In genomic region chr8:69832298-69832853, GRCm38 (mm10) we compare ENCODE assay signal across 8 mouse cellular contexts. TPM values are rescaled to one million over a fixed set of nuclear protein-coding genes. Genes with fewer than 3 reads are reported as not detected.
DNase-seq lines count a peak whose midpoint lies in the region; ATAC-seq and TF ChIP-seq lines count a peak whose summit lies in the region.

Gene Pbx4 (plus strand): TSS chr8:69832491.

- H3K4me1 ChIP-seq in cortical plate, adult 2 months (ENCODE audit: control insufficient read depth, insufficient read depth, low read length): peaks cover 3% of the 10 kb centered on the region; the same call in 1 of the 2 replicates

- H3K27ac ChIP-seq in cortical plate, adult 2 months (ENCODE audit: insufficient read depth, low read length): no peak within 1 kb of the TSS; the same call in 1 of the 2 replicates

- TF ChIP-seq POLR2A in cortical plate, adult 2 months (IDR thresholded peaks at IDR 0.05; ENCODE audit: extremely low read depth, insufficient read depth, low read length): peak; percentile 33; the same call in 1 of the 2 replicates

- TF ChIP-seq CTCF in cortical plate, adult 2 months (IDR thresholded peaks at IDR 0.05; ENCODE audit: extremely low read depth, insufficient read depth, low read length): no peak

- peak within 1 kb of the TSS; percentile 80 for H3K4me3 ChIP-seq in cortical plate, adult 2 months (ENCODE audit: insufficient read depth, low read length)

- peak; percentile 93 for ATAC-seq in megakaryocyte, adult 5-6 weeks (ENCODE audit: poor library complexity, severe bottlenecking)

- DNase-seq in adrenal gland, adult (ENCODE audit: inconsistent age in 2 of 2, low spot score in 1 of 2): peak; percentile 86 to 92
- DNase-seq in gastrocnemius, adult 8-10 months (ENCODE audit: low spot score in 2 of 2): peak; percentile 33 to 55
- DNase-seq in hindlimb bud, embryonic 11.5 days (ENCODE audit: extremely low spot score, low read depth, low spot score): peak; percentile 90
- peak; percentile 83 to 98 for DNase-seq in left cerebral cortex, adult 8-10 months (ENCODE audit: low spot score in 2 of 2)
- DNase-seq in right cerebral cortex, adult 18-20 months: peak; percentile 97
- peak; percentile 72 for DNase-seq in urinary bladder, postnatal 14 days (ENCODE audit: low spot score)

RNA-seq across cellular contexts. Expression of gene Pbx4, which starts in this region (rescaled TPM):
- 32.0 and 35.4 TPM in 2 replicates for polyA plus RNA-seq in cortical plate, adult 2 months (2012; rRNA removed)
- not detected for total RNA-seq in gastrocnemius, adult 8-10 months (2022)
- total RNA-seq in left cerebral cortex, adult 8-10 months (2022): 10 to 100 TPM; 16.4 to 19.4 (median 17.9) TPM
- total RNA-seq in megakaryocyte, adult 5-6 weeks (2015): 1.3 and 2.4 TPM in 2 replicates
- total RNA-seq in megakaryocyte, adult 5-6 weeks (2017): 0.57 and 1.9 TPM in 2 replicates

Comparison
In these comparisons a context has a peak if more than half of its experiments do, and no peak if none do; other contexts are left out.
1. RNA of gene Pbx4 (total RNA-seq): 16.4 to 19.4 TPM in left cerebral cortex, adult 8-10 months; 0.57 to 2.4 TPM in megakaryocyte, adult 5-6 weeks and not detected in gastrocnemius, adult 8-10 months; every median in the first group is over 4 times any median in the second.
2. Peak in DNase-seq in gastrocnemius, adult 8-10 months; RNA of the gene not detected or under 1 TPM.
3. DNase-seq: peak in every context shown above with its lines; median percentile 97 in right cerebral cortex, adult 18-20 months; 90 in left cerebral cortex, adult 8-10 months; 90 in hindlimb bud, embryonic 11.5 days; 89 in adrenal gland, adult; 72 in urinary bladder, postnatal 14 days; 44 in gastrocnemius, adult 8-10 months.